In the genomic region with DNA sequence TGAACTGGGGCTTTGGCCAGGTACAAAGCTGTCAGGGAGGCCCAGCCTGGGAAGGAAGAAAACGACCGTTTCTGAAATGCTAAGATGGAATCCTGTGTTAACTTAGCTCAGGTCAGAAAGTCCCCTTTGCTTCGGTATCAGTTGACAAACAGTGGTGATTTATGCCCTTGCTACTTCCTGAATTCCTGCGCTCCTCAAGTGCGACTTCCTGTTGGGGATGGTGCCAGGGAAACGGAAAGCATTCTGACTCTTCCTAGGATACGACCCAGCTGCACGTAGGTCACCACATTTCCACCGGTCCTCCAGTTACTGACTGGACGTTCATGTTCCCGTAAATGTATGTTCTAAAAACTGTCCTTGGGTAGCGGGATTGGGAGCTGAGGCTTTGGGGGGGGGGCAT, we compare ENCODE assay signal across 11 mouse cellular contexts.
DNase-seq lines count a peak whose midpoint lies in the region; ATAC-seq and TF ChIP-seq lines count a peak whose summit lies in the region.
"Had no signal": no experiment of that assay in that cellular context is flagged by ENCODE, and none has a peak within 500 bp of the region (broad histone marks: within the 10 kb centered on the region; RNA-seq: fewer than 3 reads in every experiment).

No protein-coding gene starts in this region.

- TF ChIP-seq POLR2A in lung, adult 2 months (IDR thresholded peaks at IDR 0.05; ENCODE audit: borderline replicate concordance, extremely low read depth, low read depth, low read length): no peak

- H3K27me3 ChIP-seq in forebrain, postnatal 0 days (ENCODE audit: insufficient read depth, low read length): no peaks in the 10 kb centered on the region; the same call in 1 of the 2 replicates
- H3K27me3 ChIP-seq in midbrain, embryonic 15.5 days (replicated peaks): no peaks in the 10 kb centered on the region

- H3K27ac ChIP-seq in forebrain, postnatal 0 days (ENCODE audit: low read depth, low read length): no peak overlapping the region
- no peak overlapping the region for H3K27ac ChIP-seq in midbrain, embryonic 15.5 days

- H3K4me1 ChIP-seq in lung, adult 2 months (ENCODE audit: control insufficient read depth, insufficient read depth, low read length): peaks cover 5% of the 10 kb centered on the region; the same call in 1 of the 2 replicates
- H3K4me1 ChIP-seq in forebrain, postnatal 0 days (ENCODE audit: insufficient read depth): no peaks in the 10 kb centered on the region
- H3K4me1 ChIP-seq in midbrain, embryonic 15.5 days: no peaks in the 10 kb centered on the region

- no peak for TF ChIP-seq CTCF in lung, adult 2 months (IDR thresholded peaks at IDR 0.05; ENCODE audit: insufficient read depth, low read length)
- TF ChIP-seq CTCF in forebrain, postnatal 0 days (IDR thresholded peaks at IDR 0.05; ENCODE audit: low read depth): no peak

- 17% methylated on average over 12 of the region's 12 CpGs for WGBS in lung, adult 2 months
- 83% methylated on average over 12 of the region's 12 CpGs for WGBS in forebrain, postnatal 0 days
- 76% methylated on average over 12 of the region's 12 CpGs for WGBS in midbrain, embryonic 15.5 days

- H3K36me3 ChIP-seq in forebrain, postnatal 0 days (ENCODE audit: insufficient read depth): no peaks in the 10 kb centered on the region
- no peaks in the 10 kb centered on the region for H3K36me3 ChIP-seq in midbrain, embryonic 15.5 days (replicated peaks)
- H3K36me3 ChIP-seq: G1E had no signal

- H3K9ac ChIP-seq in forebrain, postnatal 0 days: no peak overlapping the region
- no peak overlapping the region for H3K9ac ChIP-seq in midbrain, embryonic 15.5 days

- no peak overlapping the region for H3K4me3 ChIP-seq in lung, adult 2 months (replicated peaks; ENCODE audit: extremely low read depth, low read depth, low read length)
- no peak overlapping the region for H3K4me3 ChIP-seq in forebrain, postnatal 0 days (ENCODE audit: low read depth, low read length)
- H3K4me3 ChIP-seq in midbrain, embryonic 15.5 days: no peak overlapping the region

- no peak overlapping the region for H3K4me2 ChIP-seq in forebrain, postnatal 0 days (ENCODE audit: low read depth)
- H3K4me2 ChIP-seq in midbrain, embryonic 15.5 days: no peak overlapping the region
- H3K4me2 ChIP-seq: midbrain, embryonic 11.5 days had no signal

- DNase-seq in adrenal gland, postnatal 10 days: peak; percentile 42
- peak; percentile 45 for DNase-seq in embryo, embryonic 11 days
- peak; percentile 69 for DNase-seq in kidney, adult 11 months
- DNase-seq in lung, adult 2 months: peak; percentile 41
- DNase-seq in forebrain, postnatal 0 days: no peak
- DNase-seq in retina, postnatal 1 day: no peak
- no peak for DNase-seq in thymus, postnatal 36 days
- DNase-seq: thymus, adult 18-20 months had no signal

- ATAC-seq in forebrain, postnatal 0 days: no peak
- no peak for ATAC-seq in midbrain, embryonic 15.5 days (replicated peaks)

- no peaks in the 10 kb centered on the region for H3K9me3 ChIP-seq in forebrain, postnatal 0 days (ENCODE audit: low read length)
- no peaks in the 10 kb centered on the region for H3K9me3 ChIP-seq in midbrain, embryonic 15.5 days
- H3K9me3 ChIP-seq: G1E had no signal

Comparison
In these comparisons a context has a peak if more than half of its experiments do, and no peak if none do; other contexts are left out.
1. DNase-seq: peak in adrenal gland, postnatal 10 days (single experiment), embryo, embryonic 11 days (single experiment), kidney, adult 11 months (single experiment) and lung, adult 2 months (single experiment); none in forebrain, postnatal 0 days (single experiment), retina, postnatal 1 day (single experiment) and thymus, postnatal 36 days (0 of 2).